Mouse (Mus musculus) T-helper 1 cell (primary cell): Measurements from ENCODE around the gene Cntnap2.

Source experiments
- in situ Hi-C: fragments of 300-600 bp; cut with MboI, MseI; formaldehyde crosslinking; loops from one replicate; pipeline ENCODE4 v1.15.1; 2025; ENCODE audit warnings: high pct_unique_total_duplicates

Gene Cntnap2

DNA sequence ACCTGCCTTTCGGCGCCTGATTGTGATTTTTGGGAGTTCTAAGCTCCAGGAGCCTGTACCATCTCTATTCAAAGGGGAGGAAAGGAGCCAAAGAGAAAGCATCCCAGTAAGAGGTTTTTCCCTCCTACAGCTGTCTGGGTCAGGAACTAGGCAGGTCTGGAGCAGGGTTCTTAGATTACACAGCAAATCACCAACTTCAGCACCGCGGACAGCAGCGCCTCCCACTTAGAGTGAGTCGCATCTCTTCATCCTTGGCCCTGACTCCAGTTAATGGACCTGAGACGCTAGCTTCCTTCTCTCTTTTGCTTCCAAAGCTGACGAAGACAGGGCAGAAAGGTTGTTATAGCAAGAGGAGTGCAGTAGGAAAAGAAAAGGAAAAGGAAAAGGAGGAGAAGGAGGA, at the start of gene Cntnap2:
Gene Cntnap2 (plus strand): TSS at position 267 of the 400 bp plus-strand sequence.
- in situ Hi-C loops, result no loop called here

DNA sequence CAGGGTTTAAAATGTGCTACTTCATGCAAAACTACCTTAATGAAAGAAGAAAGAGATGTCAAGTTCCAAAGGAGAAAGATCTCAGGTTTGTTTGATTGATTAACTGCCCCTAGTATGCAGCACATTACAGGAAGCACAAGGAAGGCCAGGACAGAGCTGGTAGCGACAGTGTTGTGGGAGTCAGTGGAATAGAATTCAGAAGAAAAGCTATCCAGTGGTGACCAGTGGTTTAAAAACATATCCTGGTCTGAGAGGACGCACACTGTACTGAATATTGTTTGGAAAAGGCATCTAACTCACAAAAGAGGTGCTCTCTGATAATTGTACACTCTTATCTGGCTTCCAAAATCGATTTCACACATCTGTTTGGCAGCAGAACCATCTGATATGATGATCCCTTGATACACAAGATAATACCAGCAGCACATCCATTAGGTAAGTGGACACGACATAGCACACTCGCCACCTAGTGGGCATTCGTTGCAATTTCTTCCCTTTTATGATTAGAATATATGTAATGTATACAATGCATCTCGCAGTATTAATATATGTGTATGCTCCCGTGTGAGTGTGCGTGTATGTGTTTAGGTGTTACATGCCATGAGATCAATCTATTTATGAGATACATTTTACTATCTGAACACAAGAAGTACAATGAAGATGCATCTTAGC, 33.0 kb upstream of the Cntnap2 start:
- in situ Hi-C loops, result no loop called here

DNA sequence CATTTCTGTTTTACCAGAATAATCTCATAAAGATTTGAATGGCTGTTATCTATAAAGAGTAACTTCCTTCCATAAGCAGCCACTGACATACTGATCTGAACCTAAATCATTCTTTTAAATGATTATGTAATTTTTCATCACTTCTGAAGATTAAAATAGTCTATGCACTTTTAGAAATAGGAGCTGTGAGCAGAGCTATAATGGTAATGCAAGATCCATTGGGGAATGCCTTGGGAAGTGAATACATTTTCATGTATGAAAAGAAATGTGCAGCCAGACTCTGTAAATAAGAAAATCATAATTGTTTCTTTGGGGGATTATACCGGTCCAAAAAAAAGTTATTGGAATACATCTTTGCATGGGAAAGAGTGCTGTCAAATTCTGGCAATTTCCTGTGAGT, 19.7 kb upstream of the Cntnap2 start:
- in situ Hi-C loops, result no loop called here

DNA sequence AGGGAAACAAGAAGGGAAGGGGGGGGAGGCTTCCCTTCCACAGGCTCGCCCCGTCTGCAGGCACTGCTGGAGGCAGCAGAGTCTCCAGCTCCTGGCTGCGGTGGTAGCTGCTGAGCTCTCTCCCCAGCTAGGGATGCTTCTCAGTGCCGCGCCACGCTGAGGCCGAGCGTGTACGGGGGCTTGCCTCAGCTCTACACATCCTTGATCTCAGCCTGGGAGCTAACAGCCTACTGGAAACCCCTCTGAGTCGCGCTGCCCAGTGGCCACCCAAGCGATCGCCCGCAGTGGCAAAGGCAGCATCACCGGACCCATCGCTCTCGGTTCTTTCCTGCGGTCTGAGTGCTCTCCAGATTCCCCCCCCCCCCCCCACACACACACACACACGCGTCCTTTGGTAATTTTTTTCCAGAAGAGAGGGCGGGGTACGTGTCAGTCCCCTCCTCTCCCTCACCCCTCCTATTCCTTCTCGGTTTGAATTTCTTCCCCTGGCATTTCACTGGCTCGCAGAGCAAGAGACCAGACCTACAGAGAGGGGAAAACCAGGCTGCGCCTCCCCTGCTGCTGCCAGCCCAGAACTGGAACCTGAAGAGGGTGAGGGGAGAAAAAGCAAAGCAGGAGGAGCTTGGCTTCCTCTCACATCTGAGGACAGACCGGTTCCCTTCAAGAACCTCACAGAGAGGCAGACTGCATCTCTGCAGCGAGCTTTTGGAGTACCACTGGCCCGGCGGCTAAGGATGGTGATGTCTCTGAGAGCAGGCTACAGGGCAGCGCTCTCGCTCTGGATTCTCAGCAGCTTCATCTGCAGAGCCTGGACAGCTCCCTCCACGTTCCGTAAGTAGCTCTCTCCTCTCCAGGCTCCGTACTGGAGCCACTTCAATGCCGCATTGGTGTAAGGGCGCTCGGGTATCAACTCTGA, 657 bp downstream of the Cntnap2 start:
- in situ Hi-C loops, result no loop called here

DNA sequence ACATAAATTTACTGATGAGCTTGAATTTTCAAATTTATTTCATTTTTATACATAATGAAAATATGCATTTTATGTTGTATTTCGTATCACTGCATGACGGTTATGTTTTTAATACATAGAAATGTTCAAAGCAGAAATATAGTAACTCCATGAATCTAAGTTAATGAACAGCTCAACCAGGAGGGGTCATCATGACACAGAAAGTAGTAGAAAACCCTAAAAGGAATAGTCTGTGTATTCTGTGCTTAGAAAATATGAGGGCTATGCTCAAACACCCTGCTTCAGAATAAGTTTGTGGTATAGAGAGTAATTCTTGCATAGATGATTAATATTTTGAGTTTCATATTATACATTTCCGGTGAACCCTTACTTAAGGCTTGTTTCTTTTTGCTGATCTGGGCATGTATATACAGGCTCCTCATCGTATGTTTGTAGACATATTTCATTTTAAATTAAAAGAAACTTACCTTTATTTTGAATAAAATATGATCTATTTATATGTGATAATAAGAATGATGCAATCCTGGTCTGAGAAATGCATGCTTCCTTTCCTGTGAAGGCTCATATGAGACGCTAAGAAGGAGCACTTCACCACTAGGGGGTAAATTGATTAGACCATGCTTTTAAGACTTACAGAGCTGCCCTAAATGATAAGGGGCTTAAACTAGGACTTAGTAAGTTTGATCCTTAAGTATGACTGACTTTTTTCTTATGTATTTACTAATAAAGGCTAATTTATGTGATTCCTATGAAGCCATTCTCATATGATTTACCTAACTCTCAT, 3.2 kb downstream of the Cntnap2 start:
- in situ Hi-C loops, result no loop called here

DNA sequence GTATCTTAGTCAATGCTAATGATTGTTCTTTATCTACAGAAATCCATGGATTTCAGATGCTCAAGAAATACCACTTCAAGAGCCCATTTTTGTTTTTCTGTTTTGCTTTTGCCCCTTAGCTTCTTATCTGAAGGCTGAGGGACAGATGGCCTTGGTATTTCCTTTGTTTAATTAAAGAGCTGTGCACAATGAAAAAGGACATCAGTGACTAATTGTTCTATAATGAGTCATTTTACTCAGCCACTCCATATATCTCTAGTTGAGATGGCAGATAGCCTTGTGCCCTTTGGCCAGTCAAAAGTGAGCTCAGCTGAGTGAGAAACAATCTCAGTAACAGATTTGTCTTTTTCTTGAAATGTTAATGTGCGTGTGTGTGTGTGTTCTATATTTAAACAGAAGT, 29.1 kb downstream of the Cntnap2 start:
- in situ Hi-C loops, result no loop called here

DNA sequence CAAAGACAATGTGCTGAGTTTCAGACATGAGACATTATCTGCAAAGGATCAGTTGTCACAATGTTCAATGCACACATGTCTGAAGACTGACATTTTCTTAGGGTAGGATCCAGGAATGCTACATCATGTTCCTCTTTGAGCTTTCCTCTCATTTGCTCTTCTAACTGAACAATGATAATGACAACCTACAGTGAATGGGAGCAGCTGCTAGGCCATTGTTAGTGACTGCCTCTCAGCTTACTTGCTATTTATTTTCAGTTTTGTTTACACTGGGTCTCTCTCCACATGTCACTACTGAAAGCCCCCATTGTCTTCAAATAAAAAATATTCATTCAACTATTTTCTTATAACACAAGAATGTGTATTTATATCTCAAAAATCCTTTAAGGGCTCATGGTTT, 54.5 kb downstream of the Cntnap2 start:
- in situ Hi-C loops, result no loop called here

DNA sequence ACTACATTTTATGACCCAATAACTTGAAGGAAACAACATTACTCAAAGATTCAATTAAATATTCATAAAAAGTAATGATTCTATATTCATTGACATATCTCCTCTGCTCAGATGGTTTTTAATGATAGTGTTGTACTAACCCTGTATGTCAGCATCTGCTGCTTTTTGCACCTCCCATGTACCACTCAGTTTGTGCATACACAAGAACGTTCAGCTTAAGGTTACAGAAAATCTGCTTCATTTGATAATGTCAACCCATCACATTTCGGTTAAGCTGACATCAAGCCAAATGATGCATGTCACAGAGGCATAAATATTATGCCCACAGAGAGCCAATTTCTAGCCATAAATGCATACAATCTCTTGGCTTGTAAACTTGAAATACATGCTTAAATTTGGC, 85.7 kb downstream of the Cntnap2 start:
- in situ Hi-C loops, result no loop called here

DNA sequence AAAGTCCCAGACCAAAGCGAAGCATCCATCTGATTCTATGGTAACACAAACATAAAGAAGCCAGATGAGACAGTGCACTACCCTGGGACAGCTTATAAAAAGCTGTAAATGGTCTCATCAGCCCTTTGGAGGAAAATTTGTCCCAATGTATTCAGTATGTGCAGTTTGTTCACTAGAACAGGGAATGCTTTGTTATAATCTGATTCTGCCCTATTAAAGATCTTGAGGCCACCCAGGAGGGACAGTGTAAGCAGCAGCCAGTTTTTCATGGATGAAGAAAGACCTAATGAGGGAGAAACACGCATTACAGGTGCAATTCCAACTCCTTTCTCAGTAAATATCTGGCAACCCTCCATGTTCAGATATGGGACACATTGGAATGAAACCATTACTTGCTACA, 145.9 kb downstream of the Cntnap2 start:
- in situ Hi-C loops, result no loop called here

DNA sequence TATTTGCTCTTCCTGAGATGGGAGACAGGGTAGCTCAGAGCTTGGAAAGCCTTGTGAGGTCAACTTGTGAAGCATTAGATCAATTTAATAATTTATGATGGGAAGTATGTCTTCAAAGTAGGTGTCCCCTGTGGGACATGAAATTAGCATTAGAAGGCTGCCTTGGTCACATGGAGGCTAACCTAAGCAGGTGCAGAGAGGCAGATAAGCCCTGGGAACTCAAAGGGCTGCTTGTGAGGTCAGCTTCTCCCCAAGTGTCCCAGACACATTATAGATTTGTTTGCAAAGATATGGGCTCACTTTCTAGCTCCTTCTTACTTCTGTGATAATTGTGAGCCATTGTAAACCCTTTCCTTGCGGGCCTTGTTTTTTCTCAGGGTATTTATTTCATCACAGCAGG, 155.2 kb downstream of the Cntnap2 start:
- in situ Hi-C loops, result loop anchor here (10.0 kb wide), 1 partner anchor 1100 kb away; no protein-coding TSS in a partner anchor

DNA sequence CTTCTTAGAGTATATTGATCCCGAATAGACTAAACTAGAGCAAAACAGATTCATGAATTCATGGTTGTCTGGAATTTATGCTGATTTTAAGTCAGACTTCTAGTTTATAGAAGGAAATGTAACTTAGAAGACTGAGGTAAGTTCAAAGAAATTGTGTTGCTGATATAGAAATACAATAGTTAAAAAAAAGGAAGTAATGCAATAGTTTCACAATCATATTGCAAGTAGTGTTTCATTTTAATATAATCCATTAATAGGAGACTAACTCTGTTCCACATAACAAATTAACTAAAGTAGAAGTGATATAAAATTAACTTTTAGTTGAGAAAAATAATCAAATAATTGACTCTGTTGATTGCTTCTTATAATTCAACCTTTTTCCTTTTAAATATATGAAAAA, 169.8 kb downstream of the Cntnap2 start:
- in situ Hi-C loops, result no loop called here

DNA sequence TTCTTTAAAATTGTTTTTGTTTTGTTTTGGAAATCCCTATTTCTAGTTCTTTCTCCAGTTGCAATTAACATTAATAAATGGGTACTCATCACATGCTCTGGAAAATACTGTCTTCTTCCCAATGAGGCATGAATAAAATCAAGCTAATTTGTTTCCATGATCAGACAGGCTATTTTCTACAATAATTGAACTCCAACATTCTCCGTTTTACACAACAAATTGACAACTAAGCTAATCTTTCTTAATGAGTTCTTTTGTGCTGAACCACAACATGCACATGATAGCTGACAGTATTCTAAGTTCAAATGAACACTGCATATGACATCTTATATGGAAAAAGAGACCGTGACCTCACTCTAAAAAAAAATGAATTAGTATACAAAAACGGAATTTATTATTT, 173.4 kb downstream of the Cntnap2 start:
- in situ Hi-C loops, result no loop called here

DNA sequence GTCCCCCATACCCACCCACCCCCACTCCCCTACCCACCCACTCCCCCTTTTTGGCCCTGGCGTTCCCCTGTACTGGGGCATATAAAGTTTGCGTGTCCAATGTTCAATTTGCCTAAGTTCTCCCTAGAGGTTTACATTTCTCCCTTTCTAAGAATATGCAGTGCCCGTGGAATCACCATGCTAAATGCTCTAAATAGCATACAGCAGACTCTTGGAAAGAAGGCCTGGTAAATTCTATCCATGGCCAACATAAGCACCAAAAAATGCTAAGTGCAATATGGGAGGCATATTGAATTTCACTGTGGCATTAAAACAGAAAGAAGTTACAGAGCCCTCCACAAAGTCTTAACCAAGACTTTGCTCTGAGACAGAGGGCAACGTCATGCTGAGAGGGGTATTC, 177.4 kb downstream of the Cntnap2 start:
- in situ Hi-C loops, result no loop called here

DNA sequence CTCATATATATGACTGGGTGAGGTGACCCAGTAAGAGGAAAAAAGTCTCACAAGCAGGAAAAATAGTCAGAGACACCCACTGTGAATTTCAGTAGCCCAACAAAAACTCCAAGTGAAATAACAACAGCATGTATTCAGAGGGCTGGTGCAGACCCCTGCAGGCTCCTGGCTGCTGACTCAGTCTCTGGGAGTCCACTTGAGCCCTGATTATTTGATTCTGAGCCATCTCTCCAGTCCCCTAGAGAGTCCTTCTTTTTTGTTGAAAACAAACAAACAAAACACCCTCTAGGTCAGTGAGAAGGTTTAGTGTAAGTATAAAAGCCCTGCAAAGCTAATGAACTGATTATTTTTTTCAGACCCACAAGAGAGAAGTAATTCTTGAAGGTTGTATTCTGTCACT, 179.0 kb downstream of the Cntnap2 start:
- in situ Hi-C loops, result no loop called here

DNA sequence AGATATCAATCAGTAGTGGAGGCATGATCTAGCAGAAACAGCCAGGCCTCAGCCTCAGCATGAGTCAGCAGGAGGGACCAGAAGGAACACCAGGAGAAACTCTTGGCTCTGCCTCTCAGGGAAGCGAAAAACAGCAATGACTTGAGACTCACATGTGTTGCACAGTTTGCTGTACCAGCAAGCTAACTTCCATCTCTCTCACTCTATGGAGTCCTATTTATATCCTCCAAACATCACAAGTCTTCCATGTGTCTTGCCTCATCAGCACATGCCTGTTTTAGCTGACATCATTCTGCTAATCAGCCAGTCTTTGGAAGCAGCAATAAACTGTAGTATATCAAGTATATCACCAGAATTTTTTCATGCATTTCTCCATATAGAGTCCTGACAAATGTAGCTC, 182.1 kb downstream of the Cntnap2 start:
- in situ Hi-C loops, result no loop called here

DNA sequence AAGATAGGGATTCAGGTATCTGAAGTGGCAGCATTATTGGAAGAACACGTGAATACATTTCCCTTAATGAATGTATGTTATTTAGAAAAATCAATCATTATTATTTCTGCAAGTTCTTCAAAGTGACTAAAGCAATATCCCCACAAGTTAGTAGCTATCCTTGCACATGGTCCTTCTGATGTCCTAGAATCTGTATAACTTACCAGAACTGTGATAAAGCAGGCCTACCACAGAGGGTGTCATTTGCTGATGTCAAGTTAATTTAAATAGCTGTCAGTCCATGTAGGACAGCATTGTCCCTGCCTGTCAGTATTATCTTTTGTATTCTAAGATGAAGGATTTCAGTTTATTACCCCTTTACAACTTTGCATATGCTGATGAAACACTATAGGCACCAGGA, 185.5 kb downstream of the Cntnap2 start:
- in situ Hi-C loops, result no loop called here

DNA sequence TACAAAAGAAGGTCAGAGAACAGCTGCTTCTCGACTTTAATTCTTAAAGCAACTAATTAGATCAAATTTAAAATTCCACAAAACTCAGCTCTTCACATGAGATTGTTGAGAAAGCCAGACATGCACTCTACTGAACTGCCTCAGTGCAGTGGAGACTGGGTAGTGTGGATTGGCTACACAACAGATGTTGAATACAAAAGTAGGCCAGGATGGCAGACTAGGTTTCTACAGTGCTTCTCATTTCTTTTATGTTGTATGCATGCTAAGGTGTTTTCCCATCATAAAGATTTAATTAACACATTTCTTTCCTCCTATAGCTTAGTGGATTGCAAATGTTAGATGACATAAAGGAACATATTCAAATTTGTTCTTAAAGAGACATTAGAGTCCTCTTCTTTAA, 198.9 kb downstream of the Cntnap2 start:
- in situ Hi-C loops, result no loop called here

DNA sequence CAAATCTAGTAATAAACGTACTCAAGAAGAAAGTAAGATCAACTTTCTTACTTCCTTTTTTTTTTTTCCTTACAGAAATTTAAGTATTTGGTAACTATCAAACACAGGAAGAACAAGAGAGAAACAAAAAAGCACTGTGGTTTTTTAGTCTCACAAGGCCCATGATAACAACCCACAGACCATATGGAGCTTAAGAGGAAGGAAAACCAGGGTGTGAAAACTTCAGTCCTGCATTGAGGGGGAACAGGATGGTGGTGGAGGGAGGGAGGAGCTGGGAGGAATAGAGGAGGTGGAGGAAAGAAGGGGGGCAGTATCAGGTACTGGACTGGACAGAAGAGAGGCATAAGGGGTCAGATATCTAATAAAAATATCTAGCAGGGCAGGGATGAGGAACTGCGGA, 212.4 kb downstream of the Cntnap2 start:
- in situ Hi-C loops, result no loop called here

DNA sequence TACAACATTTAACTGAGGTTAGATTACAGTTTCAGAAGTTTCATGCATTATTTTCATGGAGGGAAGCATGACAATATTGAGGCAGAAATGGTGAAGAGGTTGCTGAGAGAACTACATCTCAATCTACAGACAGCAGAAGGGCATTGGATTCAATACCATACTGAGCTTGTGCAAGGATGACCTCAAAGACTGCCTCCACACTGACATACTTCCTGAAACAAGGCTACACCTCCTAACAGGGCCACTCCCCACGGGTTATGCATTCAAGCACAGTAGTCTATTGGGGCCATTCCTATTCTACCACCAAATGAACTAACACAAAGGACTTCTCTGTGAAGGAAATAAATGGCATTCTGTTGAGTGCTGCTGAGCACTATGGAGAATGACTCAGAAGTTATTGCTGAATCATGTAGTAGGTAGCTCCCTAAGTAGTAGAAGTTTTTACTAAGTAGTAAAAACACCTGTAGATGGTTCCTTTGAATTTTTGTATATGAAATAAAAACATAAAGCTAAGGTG, 214.2 kb downstream of the Cntnap2 start:
- in situ Hi-C loops, result no loop called here

DNA sequence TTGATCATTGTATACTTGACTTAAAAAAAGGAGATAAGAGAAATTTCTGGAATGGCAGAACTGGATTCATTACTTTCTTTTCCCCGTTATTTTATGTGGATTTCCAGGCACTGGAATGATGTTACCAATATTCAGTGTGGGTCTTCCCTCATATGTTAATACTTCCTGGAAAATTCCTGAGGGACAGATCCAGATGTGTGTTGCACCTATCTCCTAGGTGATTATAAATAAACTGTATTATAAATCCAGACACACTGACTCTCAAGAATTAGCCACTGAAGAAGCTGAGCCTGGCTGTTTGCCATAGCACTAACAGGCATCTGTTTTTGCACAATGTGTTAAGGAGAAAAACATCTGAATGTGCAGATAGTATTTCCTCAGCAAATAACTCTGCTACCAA, 231.0 kb downstream of the Cntnap2 start:
- in situ Hi-C loops, result no loop called here

DNA sequence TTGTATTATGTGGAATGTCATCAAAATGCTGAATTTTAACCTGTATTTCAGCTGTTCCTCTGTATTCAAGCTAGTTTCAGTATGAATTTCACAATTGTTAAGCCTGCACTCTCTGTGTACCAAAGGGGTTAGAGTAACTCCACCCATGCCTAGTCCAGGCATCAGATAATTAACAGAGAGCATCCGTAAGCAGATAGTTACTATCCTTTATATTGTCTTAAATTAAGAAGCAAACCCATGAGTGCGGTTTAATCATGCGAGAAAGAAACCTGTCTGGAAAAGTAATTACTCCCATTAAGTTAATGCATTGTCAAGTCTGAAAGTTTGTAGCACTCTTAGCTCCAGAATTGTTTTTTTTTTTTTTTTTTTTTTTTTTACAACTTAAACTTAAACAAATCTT, 258.3 kb downstream of the Cntnap2 start:
- in situ Hi-C loops, result loop anchor here (25.0 kb wide), 1 partner anchor 1645 kb away; no protein-coding TSS in a partner anchor

DNA sequence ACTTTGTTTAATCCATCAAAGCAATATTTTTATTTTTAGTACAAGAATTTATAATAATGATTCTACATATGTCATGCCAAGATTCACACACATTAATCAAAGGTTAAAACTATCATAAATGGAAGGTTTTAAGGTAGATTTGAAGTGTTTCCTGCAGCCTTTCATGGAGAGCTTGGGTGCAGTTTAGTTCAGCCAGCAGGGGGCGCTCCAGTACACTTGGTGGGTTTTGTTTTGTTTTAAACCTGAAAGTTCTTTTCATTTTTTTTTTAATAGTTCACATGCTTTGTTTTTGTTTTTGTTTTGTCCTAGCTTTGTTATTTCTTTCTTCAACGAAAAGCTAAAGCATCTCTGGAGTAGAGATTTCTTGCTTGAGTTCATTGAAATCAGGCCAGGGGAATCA, 264.3 kb downstream of the Cntnap2 start:
- in situ Hi-C loops, result loop anchor here (25.0 kb wide), 1 partner anchor 1639 kb away; no protein-coding TSS in a partner anchor
